Mouse (Mus musculus): ENCODE results near the gene Lyrm9. TPM values are rescaled to one million over a fixed set of nuclear protein-coding genes. Genes with fewer than 3 reads are reported as not detected.

The Lyrm9 gene
- polyA plus RNA-seq (2015; fragmentation: Nextera tagmentation; extraction: Ambion mirVana): 11.1 and 11.8 TPM in 2 replicates

DNA sequence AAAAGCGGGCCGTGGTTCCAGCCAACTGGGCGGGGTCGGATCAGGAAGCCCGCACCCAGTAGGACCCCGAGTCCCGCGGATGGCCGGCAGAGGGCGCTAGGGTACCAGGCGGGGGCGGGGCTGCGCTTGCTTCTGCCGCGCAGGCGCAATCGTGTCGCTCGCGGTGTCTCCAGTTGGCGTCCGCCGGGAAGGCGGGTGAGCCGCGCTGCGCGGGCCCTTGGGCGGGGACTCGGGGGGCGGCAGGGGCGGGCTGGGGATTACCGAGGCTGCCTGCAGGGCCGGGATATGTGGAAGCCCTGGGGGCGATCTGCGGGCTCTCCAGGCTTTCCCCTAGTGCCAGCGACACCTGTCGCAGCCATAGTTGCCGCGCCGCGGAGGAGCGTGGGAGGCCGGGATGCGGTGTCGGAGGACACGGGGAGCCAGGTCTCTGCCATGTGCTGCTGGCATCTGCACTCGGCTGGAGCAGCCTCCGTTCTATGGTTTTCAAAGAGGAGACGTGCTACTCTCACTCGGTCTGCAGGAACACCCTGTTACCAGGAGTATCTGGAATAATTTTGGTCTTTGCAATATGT is at the start of gene Lyrm9:
Lyrm9 (plus strand) TSS at position 143 of the 572 bp plus-strand sequence.
- peak; percentile 79 for ATAC-seq (ENCODE audit: insufficient number of reproducible peaks, insufficient read depth, low FRiP score, low TSS enrichment, low read depth)
- under 1% methylated on average over 51 of the region's 51 CpGs for WGBS
- peak within 1 kb of the TSS; percentile 65 for H3K4me3 ChIP-seq
- peaks cover 9% of the 10 kb centered on the region; the same call in 1 of the 2 replicates for H3K27me3 ChIP-seq
- H3K4me2 ChIP-seq: peak within 1 kb of the TSS; percentile 84
- peak within 1 kb of the TSS; percentile 77 for H3K9ac ChIP-seq
- H3K9me3 ChIP-seq: no peaks in the 10 kb centered on the region
- H3K36me3 ChIP-seq: no peaks in the 10 kb centered on the region
- H3K4me1 ChIP-seq: peaks cover 21% of the 10 kb centered on the region
- H3K27ac ChIP-seq: peak within 1 kb of the TSS; percentile 57; the same call in 1 of the 2 replicates

DNA sequence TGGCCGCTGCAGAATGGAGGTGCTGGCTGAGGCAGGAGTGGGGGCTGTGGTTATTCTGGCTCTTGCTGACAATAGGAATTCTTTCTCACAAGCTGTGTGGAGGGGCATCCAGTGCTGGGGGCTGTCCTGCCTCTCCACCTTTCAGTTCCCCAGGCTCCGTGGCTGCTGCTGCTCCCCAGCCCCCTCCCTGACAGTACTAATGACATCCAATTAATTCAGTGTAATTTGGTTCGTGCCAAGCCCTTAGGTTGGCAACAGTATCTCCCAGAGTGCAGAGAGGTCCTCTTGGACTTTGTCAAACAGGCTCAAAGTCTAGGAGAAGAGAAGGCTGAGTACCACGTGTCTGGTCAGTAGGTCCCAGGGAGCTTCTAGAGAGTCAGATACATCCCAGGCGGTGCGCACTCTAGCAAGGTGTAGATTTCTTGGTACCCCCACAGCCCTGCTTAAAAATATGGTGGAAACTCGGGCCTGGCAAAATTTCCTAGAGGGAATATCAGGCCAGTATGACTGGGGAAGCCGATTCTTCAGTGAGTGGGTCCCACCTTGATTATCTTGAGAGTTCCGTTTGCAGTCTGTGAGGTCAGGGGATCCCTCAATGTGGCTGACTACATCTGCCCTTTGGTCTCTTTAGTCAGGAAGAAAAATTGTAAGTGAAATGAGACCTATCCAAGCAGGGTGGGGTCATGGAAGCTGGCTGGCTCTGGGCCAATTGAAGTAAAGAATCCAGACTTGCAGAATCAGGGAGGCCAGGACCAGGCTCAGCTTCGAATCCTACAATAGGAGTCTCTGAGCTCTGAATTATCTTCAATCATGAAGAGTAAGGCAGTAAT is 48.3 kb upstream of the Lyrm9 start:
- no peaks in the 10 kb centered on the region for H3K9me3 ChIP-seq
- no peaks in the 10 kb centered on the region for H3K36me3 ChIP-seq
- no peak overlapping the region for H3K27ac ChIP-seq
- no peak overlapping the region for H3K4me3 ChIP-seq
- H3K4me2 ChIP-seq: no peak overlapping the region
- 52% methylated on average over 10 of the region's 10 CpGs for WGBS
- H3K9ac ChIP-seq: peak overlapping the region; percentile 36; the same call in 1 of the 2 replicates
- peaks cover 11% of the 10 kb centered on the region for H3K4me1 ChIP-seq
- ATAC-seq (ENCODE audit: insufficient number of reproducible peaks, insufficient read depth, low FRiP score, low TSS enrichment, low read depth): no peak
- H3K27me3 ChIP-seq: no peaks in the 10 kb centered on the region

DNA sequence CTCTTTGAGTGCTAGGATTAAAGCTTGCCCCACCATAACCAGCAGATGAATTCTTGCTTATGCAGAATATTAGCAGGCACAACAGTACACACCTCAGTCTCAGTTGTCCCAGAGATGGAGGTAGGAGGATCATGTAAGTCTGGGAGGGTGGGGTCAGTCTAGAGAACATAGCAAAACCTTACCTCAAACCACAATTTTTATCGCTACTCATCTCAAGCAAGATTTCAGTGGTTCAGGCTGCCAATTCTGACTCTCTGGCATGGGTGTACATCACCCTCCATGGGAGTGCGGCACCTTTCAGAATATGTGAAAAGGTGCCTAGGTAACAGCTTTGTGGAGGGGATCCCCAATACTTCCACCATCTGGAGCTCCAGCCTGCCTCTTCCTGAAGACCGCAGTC is 46.4 kb upstream of the Lyrm9 start:
- H3K36me3 ChIP-seq: no peaks in the 10 kb centered on the region

DNA sequence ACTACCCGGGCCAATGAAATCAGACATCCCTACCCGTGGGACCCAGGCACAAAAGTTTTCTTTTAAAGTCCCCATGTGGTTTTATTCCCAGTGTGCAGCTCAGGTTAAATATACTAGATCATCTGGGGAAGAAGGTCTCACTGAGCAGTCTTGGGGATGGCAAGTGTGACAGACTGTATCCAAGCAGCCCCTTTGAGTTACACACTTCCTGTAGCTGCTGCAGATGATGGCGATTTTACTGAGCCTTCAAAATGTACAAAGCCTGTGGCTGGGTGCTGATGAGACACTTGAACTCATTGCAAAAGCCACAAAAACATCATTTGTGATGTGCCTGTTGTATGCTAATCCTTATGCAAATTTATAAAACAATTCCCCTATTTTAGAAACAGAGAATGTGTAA is 45.8 kb upstream of the Lyrm9 start:
- 68% methylated on average over 3 of the region's 3 CpGs for WGBS
- ATAC-seq (ENCODE audit: insufficient number of reproducible peaks, insufficient read depth, low FRiP score, low TSS enrichment, low read depth): no peak
- H3K4me1 ChIP-seq: peaks cover 11% of the 10 kb centered on the region
- H3K27me3 ChIP-seq: no peaks in the 10 kb centered on the region; the same call in 1 of the 2 replicates
- no peak overlapping the region for H3K4me3 ChIP-seq
- H3K36me3 ChIP-seq: no peaks in the 10 kb centered on the region
- no peak overlapping the region for H3K27ac ChIP-seq
- H3K9me3 ChIP-seq: no peaks in the 10 kb centered on the region
- H3K9ac ChIP-seq: no peak overlapping the region
- no peak overlapping the region for H3K4me2 ChIP-seq

More for the DNA sequence above, 46.4 kb upstream of the Lyrm9 start:
- no peak for ATAC-seq (ENCODE audit: insufficient number of reproducible peaks, insufficient read depth, low FRiP score, low TSS enrichment, low read depth)
- Histone ChIP-seq H3K9me3 (no peaks in the 10 kb centered on the region), H3K27me3 (no peaks in the 10 kb centered on the region; the same call in 1 of the 2 replicates), H3K4me1 (peaks cover 11% of the 10 kb centered on the region), H3K4me3 (no peak overlapping the region), H3K9ac (no peak overlapping the region), H3K4me2 (no peak overlapping the region), H3K27ac (no peak overlapping the region)
- WGBS: 96% methylated on average over 3 of the region's 3 CpGs

DNA sequence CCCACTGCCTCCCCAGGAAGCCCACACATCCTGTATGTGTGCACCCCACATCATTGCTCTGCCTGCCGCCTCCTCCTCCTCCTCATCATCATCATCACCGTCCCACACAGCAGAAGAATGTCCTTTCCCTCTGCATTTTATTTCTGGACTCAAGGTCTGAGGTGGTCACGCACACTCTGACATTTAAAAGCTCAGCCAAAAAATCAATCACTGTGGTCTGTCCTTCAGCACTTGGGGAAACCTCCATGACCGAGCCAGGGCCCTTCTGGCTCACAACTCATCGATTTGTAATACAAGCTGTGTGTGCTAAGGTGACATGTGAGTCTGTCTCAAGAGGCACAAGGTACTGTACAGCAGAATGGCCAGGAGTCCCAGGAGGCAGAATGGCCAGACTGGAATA is 44.1 kb upstream of the Lyrm9 start:
- Histone ChIP-seq H3K27ac (no peak overlapping the region), H3K27me3 (no peaks in the 10 kb centered on the region; the same call in 1 of the 2 replicates), H3K4me3 (no peak overlapping the region), H3K4me2 (no peak overlapping the region), H3K9ac (no peak overlapping the region), H3K4me1 (peaks cover 6% of the 10 kb centered on the region; the same call in 1 of the 2 replicates), H3K9me3 (no peaks in the 10 kb centered on the region), H3K36me3 (no peaks in the 10 kb centered on the region)
- 76% methylated on average over 5 of the region's 5 CpGs for WGBS
- no peak for ATAC-seq (ENCODE audit: insufficient number of reproducible peaks, insufficient read depth, low FRiP score, low TSS enrichment, low read depth)

DNA sequence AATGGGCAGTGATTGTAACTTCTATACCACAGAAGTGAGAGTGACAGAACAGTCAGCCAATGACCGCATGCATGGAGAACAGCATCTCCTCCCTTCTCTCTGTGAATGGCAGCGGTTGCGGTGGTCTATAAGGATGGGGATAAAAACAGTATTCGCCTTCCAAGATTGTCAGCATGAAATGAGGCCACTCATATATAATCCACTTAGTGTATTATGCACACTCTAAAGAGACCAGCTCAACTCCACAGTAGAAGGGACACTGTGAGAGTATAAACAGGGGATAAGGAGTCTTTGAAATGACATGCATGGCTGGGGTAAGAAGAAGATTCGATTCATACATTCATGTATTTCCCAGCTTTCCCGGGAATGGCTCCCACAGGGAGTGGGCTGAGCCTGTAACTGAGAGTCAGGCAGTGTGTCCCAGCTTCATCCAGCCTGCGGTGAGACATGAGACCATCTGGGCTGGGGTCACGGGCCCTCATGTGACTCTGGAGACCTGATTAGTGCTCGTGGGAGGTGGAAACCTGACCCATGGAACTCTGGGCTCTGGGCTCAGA is 43.5 kb upstream of the Lyrm9 start:
- no peak for ATAC-seq (ENCODE audit: insufficient number of reproducible peaks, insufficient read depth, low FRiP score, low TSS enrichment, low read depth)
- H3K27me3 ChIP-seq: no peaks in the 10 kb centered on the region; the same call in 1 of the 2 replicates
- H3K9ac ChIP-seq: no peak overlapping the region
- peaks cover 2% of the 10 kb centered on the region; the same call in 1 of the 2 replicates for H3K4me1 ChIP-seq
- H3K36me3 ChIP-seq: no peaks in the 10 kb centered on the region
- H3K9me3 ChIP-seq: no peaks in the 10 kb centered on the region
- no peak overlapping the region for H3K27ac ChIP-seq
- H3K4me3 ChIP-seq: no peak overlapping the region
- WGBS: 53% methylated on average over 9 of the region's 9 CpGs
- H3K4me2 ChIP-seq: no peak overlapping the region

DNA sequence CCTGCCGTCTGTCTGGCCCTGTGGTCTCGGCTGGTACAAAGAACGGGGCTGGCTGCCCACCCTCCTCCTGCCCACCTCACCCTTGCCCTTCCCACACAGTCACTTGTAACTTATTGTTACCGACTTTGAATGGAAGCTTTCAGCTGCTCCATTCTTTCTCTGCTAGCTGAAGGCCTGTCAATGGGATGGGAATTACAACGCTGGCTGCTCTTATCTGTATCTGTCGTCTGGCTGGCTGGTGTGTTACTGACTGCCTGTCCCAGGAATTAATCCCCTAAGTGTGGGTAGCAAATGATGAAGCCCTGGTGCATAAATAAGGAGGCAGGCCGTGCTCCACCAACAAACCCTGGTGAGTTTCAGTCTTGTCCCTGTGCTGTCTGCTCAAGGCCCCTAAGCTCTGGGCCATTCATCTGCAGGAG is 40.4 kb upstream of the Lyrm9 start:
- Histone ChIP-seq H3K9ac (no peak overlapping the region), H3K36me3 (no peaks in the 10 kb centered on the region), H3K4me1 (no peaks in the 10 kb centered on the region), H3K4me3 (no peak overlapping the region), H3K9me3 (no peaks in the 10 kb centered on the region), H3K4me2 (no peak overlapping the region), H3K27ac (no peak overlapping the region), H3K27me3 (no peaks in the 10 kb centered on the region; the same call in 1 of the 2 replicates)
- 37% methylated on average over 7 of the region's 7 CpGs for WGBS
- ATAC-seq (ENCODE audit: insufficient number of reproducible peaks, insufficient read depth, low FRiP score, low TSS enrichment, low read depth): no peak

DNA sequence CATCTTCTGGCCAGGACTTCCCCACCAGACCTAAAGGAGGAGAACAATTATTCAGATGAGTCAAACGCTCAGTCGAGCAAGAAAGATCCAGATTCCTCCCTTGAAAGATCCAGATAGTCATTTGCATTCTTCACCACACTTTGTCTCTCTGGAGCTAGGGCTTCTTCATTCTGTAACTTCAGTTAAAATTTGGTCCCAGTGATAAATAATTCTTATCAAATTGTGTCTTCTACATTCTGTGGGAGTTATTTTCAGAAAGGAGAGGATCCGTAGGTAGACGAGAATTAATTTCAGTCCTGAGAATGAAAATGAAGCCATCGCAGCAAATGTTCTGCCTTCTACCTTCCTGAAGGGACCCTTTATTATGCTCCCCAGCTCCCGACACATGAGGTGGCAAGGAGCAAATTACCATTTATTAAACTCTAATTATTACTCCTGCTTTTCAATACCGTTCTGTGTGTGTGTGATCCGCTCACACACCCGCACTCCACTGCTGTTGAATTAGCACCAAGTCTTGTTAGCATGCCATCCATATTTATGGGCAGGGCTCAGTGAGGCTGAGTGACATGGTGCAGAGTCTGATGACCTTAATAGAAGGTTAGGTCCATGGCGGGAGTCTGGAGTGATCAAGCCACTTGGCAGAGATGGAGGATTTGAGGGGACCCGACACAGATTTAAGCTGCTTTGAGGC is 36.9 kb upstream of the Lyrm9 start:
- Histone ChIP-seq H3K27me3 (no peaks in the 10 kb centered on the region), H3K9me3 (no peaks in the 10 kb centered on the region), H3K9ac (no peak overlapping the region), H3K4me2 (no peak overlapping the region), H3K27ac (no peak overlapping the region), H3K36me3 (no peaks in the 10 kb centered on the region), H3K4me3 (no peak overlapping the region), H3K4me1 (peaks cover 15% of the 10 kb centered on the region)
- no peak for ATAC-seq (ENCODE audit: insufficient number of reproducible peaks, insufficient read depth, low FRiP score, low TSS enrichment, low read depth)
- 87% methylated on average over 11 of the region's 11 CpGs for WGBS

DNA sequence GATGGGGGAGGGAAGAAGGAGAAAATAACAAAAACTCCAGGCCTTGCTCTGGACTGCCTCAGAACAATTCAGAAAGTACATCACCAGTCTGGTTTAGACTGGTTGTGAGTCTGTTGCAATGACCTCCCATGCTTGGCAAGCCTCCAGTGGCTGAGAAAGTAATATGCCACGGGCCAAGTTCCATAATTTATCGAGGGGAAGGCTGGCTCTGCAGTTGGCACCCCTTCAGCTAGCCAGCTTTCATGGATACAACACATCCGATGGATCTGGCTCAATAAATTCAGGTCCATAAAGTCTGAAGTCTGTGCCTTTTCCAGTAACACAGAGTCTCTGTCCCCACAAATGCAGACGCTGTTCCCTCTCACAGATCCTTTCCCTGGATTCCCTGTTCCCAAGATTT is 34.8 kb upstream of the Lyrm9 start:
- Histone ChIP-seq H3K9me3 (no peaks in the 10 kb centered on the region), H3K4me2 (no peak overlapping the region), H3K9ac (no peak overlapping the region), H3K27me3 (no peaks in the 10 kb centered on the region), H3K4me3 (no peak overlapping the region), H3K36me3 (no peaks in the 10 kb centered on the region), H3K4me1 (peaks cover 15% of the 10 kb centered on the region), H3K27ac (no peak overlapping the region; the same call in 1 of the 2 replicates)
- WGBS: 44% methylated on average over 4 of the region's 4 CpGs
- ATAC-seq (ENCODE audit: insufficient number of reproducible peaks, insufficient read depth, low FRiP score, low TSS enrichment, low read depth): no peak

DNA sequence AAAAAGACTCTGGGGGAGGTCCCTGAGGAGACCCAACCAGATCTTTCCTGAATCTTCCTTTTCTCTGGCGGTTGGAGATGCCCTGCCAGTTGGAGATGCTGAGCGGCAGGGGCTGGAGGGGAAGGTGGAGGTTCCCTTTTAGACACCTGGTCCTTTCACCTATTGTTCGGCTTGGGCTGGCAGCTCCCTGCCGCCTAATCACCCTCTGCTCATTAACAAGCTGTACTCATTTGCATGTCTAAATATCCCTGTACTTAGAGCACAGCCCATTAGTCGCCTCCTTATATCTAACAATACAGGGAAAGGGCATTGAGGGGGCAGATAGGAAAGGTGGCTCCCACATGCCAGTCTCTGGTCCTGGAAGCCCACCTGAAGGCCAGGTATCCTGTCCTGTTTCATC is 34.3 kb upstream of the Lyrm9 start:
- no peak overlapping the region for H3K9ac ChIP-seq
- ATAC-seq (ENCODE audit: insufficient number of reproducible peaks, insufficient read depth, low FRiP score, low TSS enrichment, low read depth): no peak
- peaks cover 15% of the 10 kb centered on the region for H3K4me1 ChIP-seq
- H3K36me3 ChIP-seq: no peaks in the 10 kb centered on the region
- H3K27ac ChIP-seq: no peak overlapping the region; the same call in 1 of the 2 replicates
- H3K4me3 ChIP-seq: no peak overlapping the region
- H3K4me2 ChIP-seq: 0 out of 2 replicates have a peak overlapping the region, but pooled peaks have one; percentile 28
- H3K27me3 ChIP-seq: no peaks in the 10 kb centered on the region
- 54% methylated on average over 5 of the region's 5 CpGs for WGBS
- no peaks in the 10 kb centered on the region for H3K9me3 ChIP-seq

DNA sequence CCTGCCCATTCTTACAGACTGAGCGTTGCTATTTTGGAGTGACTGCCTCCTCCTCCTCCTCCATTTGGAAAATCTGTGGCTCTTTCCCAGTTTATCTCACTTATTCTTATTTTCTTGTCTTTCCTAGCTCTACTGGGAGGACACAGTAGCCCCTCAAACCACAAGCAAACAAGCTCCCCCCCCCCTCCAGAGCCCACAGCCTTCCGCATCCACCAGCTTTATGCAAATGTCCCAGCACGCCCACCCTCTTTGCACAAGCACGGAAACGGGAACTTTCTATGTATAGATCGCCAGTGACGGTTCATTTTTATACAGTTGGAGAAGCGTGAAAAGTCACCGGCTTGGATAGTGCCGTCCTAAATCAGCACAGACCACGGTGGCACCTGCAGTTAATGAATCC is 33.9 kb upstream of the Lyrm9 start:
- no peaks in the 10 kb centered on the region for H3K36me3 ChIP-seq
- ATAC-seq (ENCODE audit: insufficient number of reproducible peaks, insufficient read depth, low FRiP score, low TSS enrichment, low read depth): no peak
- peak overlapping the region; percentile 28; the same call in 1 of the 2 replicates for H3K4me2 ChIP-seq
- no peaks in the 10 kb centered on the region for H3K9me3 ChIP-seq
- H3K27me3 ChIP-seq: no peaks in the 10 kb centered on the region
- peaks cover 15% of the 10 kb centered on the region for H3K4me1 ChIP-seq
- no peak overlapping the region for H3K27ac ChIP-seq
- 43% methylated on average over 11 of the region's 11 CpGs for whole genome bisulfite sequencing
- 0 out of 2 replicates have a peak overlapping the region, but pooled peaks have one; percentile 6 for H3K9ac ChIP-seq
- no peak overlapping the region for H3K4me3 ChIP-seq
